Mouse (Mus musculus) midbrain, embryonic 15.5 days (tissue): Measurements from ENCODE around the gene Ifi27. TPM values are rescaled to one million over a fixed set of nuclear protein-coding genes. Genes with fewer than 3 reads are reported as not detected.
"Not testable (repeated sequence)": the region's sequence is repeated elsewhere in the genome, so short reads cannot be mapped to it uniquely, and the experiment has no call there.

Source experiments
- ATAC-seq: fragments of 200-750 bp; cut with Nextera tagmentation; replicated peaks from 2 replicates; pipeline ENCODE4 v1.8.0; 2017; ENCODE audit warnings: moderate TSS enrichment
- H3K27ac ChIP-seq: fragments of 300-500 bp; sonication (generic); 2 replicates; pipeline ENCODE4 v1.5.1; 2015; ENCODE audit warnings: mild to moderate bottlenecking, inconsistent platforms
- H3K27me3 ChIP-seq: fragments of 300-500 bp; sonication (generic); replicated peaks from 2 replicates; pipeline ENCODE4 v1.6.1; 2015; ENCODE audit warnings: inconsistent platforms
- H3K36me3 ChIP-seq: fragments of 300-500 bp; sonication (generic); replicated peaks from 2 replicates; pipeline ENCODE4 v1.6.1; 2015; ENCODE audit warnings: inconsistent platforms
- H3K4me1 ChIP-seq: fragments of 300-500 bp; sonication (generic); 2 replicates; pipeline ENCODE4 v1.6.1; 2015; ENCODE audit warnings: inconsistent platforms
- H3K4me2 ChIP-seq: fragments of 300-500 bp; sonication (generic); 2 replicates; pipeline ENCODE4 v1.6.1; 2015; ENCODE audit warnings: inconsistent platforms, mild to moderate bottlenecking, moderate library complexity
- H3K4me3 ChIP-seq: fragments of 300-500 bp; sonication (generic); 2 replicates; pipeline ENCODE4 v1.5.1; 2015; ENCODE audit warnings: mild to moderate bottlenecking, inconsistent platforms
- H3K9ac ChIP-seq: fragments of 300-500 bp; sonication (generic); 2 replicates; pipeline ENCODE4 v1.6.1; 2015; ENCODE audit warnings: mild to moderate bottlenecking, inconsistent platforms
- H3K9me3 ChIP-seq: fragments of 300-500 bp; sonication (generic); 2 replicates; pipeline ENCODE4 v1.6.1; 2016; ENCODE audit warnings: inconsistent platforms
- WGBS: fragments of 180-500 bp; shearing (Covaris S2); methylation state at CpG from one replicate; pipeline ENCODE4 v1.1.7; 2015; ENCODE audit warnings: mixed read lengths; 5-methylcytosine and 5-hydroxymethylcytosine counted together
- polyA plus RNA-seq: library from polyadenylated mRNA; unstranded; fragments of >200 nt; fragmentation: Nextera tagmentation; extraction: Ambion mirVana; gene quantifications from 2 replicates; pipeline ENCODE4 v1.2.1, GENCODE M21; 2015

Gene Ifi27
- polyA plus RNA-seq, 1 experiment from 2014 or later, result 15.4 TPM

- H3K27ac ChIP-seq, result no peak overlapping the region
- no peaks in the 10 kb centered on the region for H3K4me1 ChIP-seq
- WGBS, result 92% methylated on average over 1 of the region's 1 CpGs
- no peak overlapping the region for H3K4me2 ChIP-seq
- no peak for ATAC-seq
- no peaks in the 10 kb centered on the region for H3K36me3 ChIP-seq
- no peak overlapping the region for H3K4me3 ChIP-seq
- no peaks in the 10 kb centered on the region for H3K9me3 ChIP-seq
- no peak overlapping the region for H3K9ac ChIP-seq
- no peaks in the 10 kb centered on the region for H3K27me3 ChIP-seq
These were observed 42.9 kb downstream of the Ifi27 start for GRCm38 (mm10) chr12:103476779-103477389.

GRCm38 (mm10) chr12:103477461-103478015, 43.5 kb downstream of the Ifi27 start:
- no peaks in the 10 kb centered on the region for H3K27me3 ChIP-seq
- WGBS, result 79% methylated on average over 7 of the region's 7 CpGs
- H3K9me3 ChIP-seq, result no peaks in the 10 kb centered on the region
- no peak for ATAC-seq
- H3K27ac ChIP-seq, result no peak overlapping the region
- H3K4me1 ChIP-seq, result no peaks in the 10 kb centered on the region
- H3K4me3 ChIP-seq, result no peak overlapping the region
- no peaks in the 10 kb centered on the region for H3K36me3 ChIP-seq
- no peak overlapping the region for H3K9ac ChIP-seq
- no peak overlapping the region for H3K4me2 ChIP-seq

DNA sequence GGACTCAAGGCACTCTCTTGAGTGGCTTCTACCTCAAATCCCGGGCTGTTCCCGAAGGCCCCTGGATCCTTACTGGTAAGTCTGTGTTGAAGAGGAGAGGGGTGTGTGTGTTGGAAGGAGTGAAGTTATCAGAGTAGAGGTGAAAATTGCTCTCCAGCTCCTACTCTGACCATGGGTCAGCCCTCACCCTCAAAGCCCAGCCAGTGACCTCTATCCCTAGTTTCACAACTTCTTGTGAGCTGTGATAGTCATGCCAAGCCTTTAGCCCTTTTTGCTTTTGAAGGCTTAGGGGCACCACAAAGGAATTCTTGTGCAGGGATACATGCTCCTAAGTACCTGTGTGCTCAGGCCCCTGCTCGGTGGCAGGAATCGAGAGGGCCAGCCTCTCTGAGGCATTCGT, 47.7 kb downstream of the Ifi27 start:
- Histone ChIP-seq H3K9me3 (no peaks in the 10 kb centered on the region), H3K4me1 (no peaks in the 10 kb centered on the region), H3K4me3 (no peak overlapping the region), H3K36me3 (no peaks in the 10 kb centered on the region), H3K9ac (no peak overlapping the region), H3K27me3 (no peaks in the 10 kb centered on the region), H3K27ac (no peak overlapping the region), H3K4me2 (no peak overlapping the region)
- WGBS, result 82% methylated on average over 5 of the region's 5 CpGs
- no peak for ATAC-seq

DNA sequence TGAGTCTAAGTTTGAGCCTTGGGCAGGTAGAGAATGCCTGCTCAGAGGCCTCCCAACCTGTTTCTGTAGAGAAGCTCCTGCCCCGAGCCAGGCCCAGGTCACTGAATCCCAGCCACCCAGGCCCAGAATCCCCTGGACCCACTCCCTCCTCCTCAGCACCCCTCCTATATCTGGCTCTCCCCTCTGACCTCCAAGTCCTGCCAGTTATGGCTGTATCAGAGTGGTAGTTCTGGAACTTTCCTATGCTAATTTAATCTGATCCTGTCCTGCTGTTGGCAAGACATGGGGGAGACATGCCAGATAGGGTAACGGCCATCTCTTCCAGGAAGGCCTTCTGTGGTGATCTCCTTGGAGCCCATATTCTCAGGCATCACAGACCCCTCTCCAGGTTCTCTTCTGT, 48.8 kb downstream of the Ifi27 start:
- H3K9ac ChIP-seq, result no peak overlapping the region
- H3K4me1 ChIP-seq, result no peaks in the 10 kb centered on the region
- H3K9me3 ChIP-seq, result no peaks in the 10 kb centered on the region
- H3K36me3 ChIP-seq, result no peaks in the 10 kb centered on the region
- no peak for ATAC-seq
- no peak overlapping the region for H3K4me2 ChIP-seq
- no peak overlapping the region for H3K4me3 ChIP-seq
- no peak overlapping the region for H3K27ac ChIP-seq
- H3K27me3 ChIP-seq, result no peaks in the 10 kb centered on the region
- WGBS, result 67% methylated on average over 2 of the region's 2 CpGs

DNA sequence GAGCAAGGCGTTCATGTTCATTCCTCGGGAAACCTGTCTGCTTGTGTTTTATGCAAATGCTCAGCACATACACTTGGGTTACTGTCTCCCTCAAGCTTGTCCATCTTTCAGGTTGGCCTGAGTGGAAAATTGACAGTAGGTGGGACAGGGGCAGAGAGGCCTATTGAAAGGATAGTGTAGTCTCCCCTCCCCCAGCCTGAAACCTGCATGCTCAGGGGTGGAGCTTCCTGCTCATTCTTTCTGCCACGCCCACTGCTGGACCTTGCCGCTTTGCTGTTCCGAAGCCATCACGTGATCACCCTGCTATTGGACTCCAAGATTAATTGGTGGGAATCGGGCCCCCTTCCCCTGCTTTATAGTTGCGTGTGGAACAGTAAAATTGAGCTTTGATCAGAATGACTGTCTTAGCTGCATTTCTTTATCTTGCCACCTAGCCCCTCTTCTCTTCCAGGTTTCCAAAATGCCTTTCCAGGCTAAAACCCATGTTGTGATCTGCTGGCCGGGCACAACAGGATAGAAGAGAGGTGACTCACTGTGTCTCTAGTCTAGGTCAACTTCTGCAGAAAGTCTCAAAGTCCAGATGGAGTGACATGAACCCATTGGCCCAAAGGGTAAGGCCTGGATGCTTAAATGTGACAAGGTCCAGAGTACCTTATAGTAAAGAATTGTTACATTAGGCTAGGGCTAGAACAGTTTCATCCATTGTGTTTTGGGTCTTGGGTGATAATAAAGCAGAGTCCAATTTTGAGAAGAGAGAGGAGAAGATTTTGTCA, 50.4 kb downstream of the Ifi27 start:
- 75% methylated on average over 9 of the region's 9 CpGs for WGBS
- not testable (repeated sequence) for H3K36me3 ChIP-seq, H3K27me3 ChIP-seq, H3K4me1 ChIP-seq, H3K4me3 ChIP-seq, H3K27ac ChIP-seq, ATAC-seq, H3K4me2 ChIP-seq, H3K9me3 ChIP-seq, H3K9ac ChIP-seq

DNA sequence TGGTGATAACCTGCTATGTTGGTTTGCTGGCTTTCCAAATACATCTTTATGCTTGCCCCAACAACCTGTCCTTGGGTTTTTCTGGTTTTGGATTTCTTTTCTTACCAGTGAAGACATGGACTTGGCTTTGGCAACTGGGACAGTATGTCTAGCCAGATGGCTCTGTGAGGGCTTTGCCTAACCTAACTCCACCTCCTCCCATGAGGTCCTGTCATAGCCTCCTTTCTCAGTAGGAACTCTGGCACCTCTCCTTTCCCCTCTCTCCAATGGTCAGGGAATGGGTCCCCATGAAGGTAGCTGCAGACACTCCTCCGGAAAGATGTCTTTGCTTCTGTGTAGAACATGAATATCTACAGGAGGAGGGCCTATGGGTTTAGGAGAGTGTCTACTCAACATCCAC, 52.7 kb downstream of the Ifi27 start:
- 90% methylated on average over 1 of the region's 1 CpGs for WGBS
- no peaks in the 10 kb centered on the region for H3K27me3 ChIP-seq
- no peaks in the 10 kb centered on the region for H3K4me1 ChIP-seq
- H3K9ac ChIP-seq, result no peak overlapping the region
- H3K4me3 ChIP-seq, result no peak overlapping the region
- no peak overlapping the region for H3K27ac ChIP-seq
- H3K36me3 ChIP-seq, result no peaks in the 10 kb centered on the region
- no peak for ATAC-seq
- H3K4me2 ChIP-seq, result no peak overlapping the region
- no peaks in the 10 kb centered on the region for H3K9me3 ChIP-seq

DNA sequence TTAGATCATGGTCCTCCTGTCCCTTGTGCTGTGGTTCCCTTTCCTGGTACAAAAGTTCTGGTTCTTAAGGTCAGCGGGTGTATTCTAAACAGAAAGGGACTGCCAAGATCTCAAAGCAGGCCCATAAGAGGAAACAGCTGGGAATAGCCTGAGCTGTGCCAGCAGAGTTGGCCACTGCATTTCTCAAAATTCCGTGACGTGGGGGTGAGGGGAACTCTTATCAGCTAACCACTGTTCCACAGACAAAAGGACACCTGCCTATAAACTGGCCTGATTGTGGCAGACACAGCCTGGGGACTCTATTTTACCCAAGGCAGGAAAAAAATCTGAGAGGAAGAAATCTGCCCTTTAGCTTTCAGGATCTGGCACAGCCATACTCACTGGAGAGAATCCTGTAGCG, 53.3 kb downstream of the Ifi27 start:
- Histone ChIP-seq H3K27me3 (no peaks in the 10 kb centered on the region), H3K9me3 (no peaks in the 10 kb centered on the region), H3K4me2 (no peak overlapping the region), H3K36me3 (no peaks in the 10 kb centered on the region), H3K4me3 (no peak overlapping the region), H3K4me1 (no peaks in the 10 kb centered on the region), H3K9ac (no peak overlapping the region), H3K27ac (no peak overlapping the region)
- no peak for ATAC-seq
- WGBS, result 80% methylated on average over 4 of the region's 4 CpGs

GRCm38 (mm10) chr12:103487750-103488149, 53.7 kb downstream of the Ifi27 start:
- Histone ChIP-seq H3K27ac (no peak overlapping the region), H3K4me3 (no peak overlapping the region), H3K36me3 (no peaks in the 10 kb centered on the region), H3K27me3 (no peaks in the 10 kb centered on the region), H3K4me1 (no peaks in the 10 kb centered on the region), H3K9ac (no peak overlapping the region), H3K9me3 (no peaks in the 10 kb centered on the region), H3K4me2 (no peak overlapping the region)
- WGBS, result 64% methylated on average over 2 of the region's 2 CpGs
- no peak for ATAC-seq

Other genes starting within 250 kb of the Ifi27 start
- 1.2 and 1.5 TPM in 2 replicates for gene Prima1, start 192.1 kb upstream of the Ifi27 start, polyA plus RNA-seq
- 7.7 and 11.2 TPM in 2 replicates for gene Fam181a, start 123.2 kb upstream of the Ifi27 start, polyA plus RNA-seq
- 0.81 and 1.1 TPM in 2 replicates for gene Asb2, start 78.2 kb upstream of the Ifi27 start, polyA plus RNA-seq
- gene Otub2, start 45.5 kb upstream of the Ifi27 start, polyA plus RNA-seq, result 23.9 and 28.4 TPM in 2 replicates
- gene 9330161L09Rik, start 26.4 kb upstream of the Ifi27 start, polyA plus RNA-seq, result 1.8 and 2.0 TPM in 2 replicates
- 138 and 139 TPM in 2 replicates for gene Ddx24, start 8.4 kb upstream of the Ifi27 start, polyA plus RNA-seq
- gene Ifi27l2a, start 9.5 kb downstream of the Ifi27 start, polyA plus RNA-seq, result 6.2 and 10.0 TPM in 2 replicates
- not detected in 2 replicates for gene Ifi27l2b, start 23.0 kb downstream of the Ifi27 start, polyA plus RNA-seq
- gene Ppp4r4, start 98.1 kb downstream of the Ifi27 start, polyA plus RNA-seq, result 2.7 and 2.9 TPM in 2 replicates
- gene Serpina10, start 197.2 kb downstream of the Ifi27 start, polyA plus RNA-seq, result 0.04 and 0.09 TPM in 2 replicates
- gene Serpina6, start 223.0 kb downstream of the Ifi27 start, polyA plus RNA-seq, result 1.2 TPM in 1 of 2 replicates, not detected in the other
- gene Serpina16, start 241.9 kb downstream of the Ifi27 start, polyA plus RNA-seq, result not detected in 2 replicates